Mouse (Mus musculus): ENCODE measurements at regions not wholly inside any gene's neighbourhood (a gene's known extent, or its start where the extent isn't known, plus 50 kb on each side); places are given as distances from the start of the nearest gene placed in this dataset.
A peak's percentile ranks its signal among the peaks of the same experiment; 100 is the strongest.

DNA sequence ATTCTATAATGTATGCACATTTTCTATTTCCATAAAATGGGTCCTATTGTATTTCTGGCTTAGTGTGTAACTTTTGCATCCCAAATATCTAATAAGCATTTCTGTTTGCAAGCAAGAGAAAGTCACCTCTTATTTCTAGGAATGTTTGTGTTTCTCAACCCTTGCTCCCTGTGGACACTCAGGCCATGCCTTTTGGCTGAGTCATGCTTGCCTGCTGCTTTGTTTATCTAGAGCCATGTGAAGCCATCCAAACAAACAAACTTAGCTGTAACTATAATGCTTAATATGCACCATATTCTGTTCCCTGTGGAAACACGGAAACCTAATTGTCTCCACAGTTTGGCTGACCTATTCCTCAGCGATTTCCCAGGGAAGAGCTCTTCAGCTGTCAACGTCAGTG, 139.6 kb upstream of the Avpr1a start:
- no peak overlapping the region for H3K4me3 ChIP-seq (ENCODE audit: low read depth, low read length)
- ATAC-seq (ENCODE audit: insufficient read depth): no peak
- 86% methylated on average over 3 of the region's 3 CpGs for WGBS
- no peak overlapping the region for H3K4me2 ChIP-seq
- no peaks in the 10 kb centered on the region for H3K36me3 ChIP-seq (ENCODE audit: insufficient read depth)
- DNase-seq: no peak
- no peaks in the 10 kb centered on the region for H3K9me3 ChIP-seq (ENCODE audit: low read depth, low read length)
- H3K4me1 ChIP-seq (ENCODE audit: insufficient read depth): no peaks in the 10 kb centered on the region
- no peak overlapping the region for H3K27ac ChIP-seq (ENCODE audit: low read depth)
- TF ChIP-seq CTCF (IDR thresholded peaks at IDR 0.05; ENCODE audit: low read depth): no peak
- no peaks in the 10 kb centered on the region for H3K27me3 ChIP-seq (ENCODE audit: insufficient read depth, low read length)
- H3K9ac ChIP-seq: no peak overlapping the region

DNA sequence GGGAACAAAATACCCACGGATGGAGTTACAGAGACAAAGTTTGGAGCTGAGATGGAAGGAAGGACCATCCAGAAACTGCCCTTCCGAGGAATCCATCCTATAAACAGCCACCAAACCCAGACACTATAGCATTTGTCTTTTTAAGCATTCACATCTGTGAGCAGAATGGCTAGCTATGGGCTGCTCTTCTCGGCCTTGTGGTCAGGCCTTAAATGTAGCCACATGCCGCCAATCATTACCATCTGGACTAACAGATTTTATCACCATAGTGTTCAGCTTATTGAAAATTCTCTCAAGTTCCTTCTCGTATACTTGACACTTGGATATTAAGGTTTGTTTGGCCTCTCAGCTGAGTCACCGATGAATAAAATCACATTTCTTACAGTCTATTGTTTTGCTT, 146.0 kb upstream of the Avpr1a start:
- WGBS: 79% methylated on average over 6 of the region's 6 CpGs
- Histone ChIP-seq H3K27me3 (ENCODE audit: insufficient read depth, low read length) (no peaks in the 10 kb centered on the region), H3K9me3 (ENCODE audit: low read depth, low read length) (no peaks in the 10 kb centered on the region), H3K4me3 (ENCODE audit: low read depth, low read length) (no peak overlapping the region), H3K4me2 (no peak overlapping the region), H3K4me1 (ENCODE audit: insufficient read depth) (no peaks in the 10 kb centered on the region), H3K27ac (ENCODE audit: low read depth) (no peak overlapping the region), H3K36me3 (ENCODE audit: insufficient read depth) (no peaks in the 10 kb centered on the region), H3K9ac (no peak overlapping the region)
- DNase-seq (no peak), ATAC-seq (ENCODE audit: insufficient read depth) (no peak)
- TF ChIP-seq CTCF (IDR thresholded peaks at IDR 0.05; ENCODE audit: low read depth): no peak

GRCm38 (mm10) chr10:122295921-122296425, 152.3 kb upstream of the Avpr1a start:
- Histone ChIP-seq H3K4me3 (ENCODE audit: low read depth, low read length) (no peak overlapping the region), H3K9ac (no peak overlapping the region), H3K36me3 (ENCODE audit: insufficient read depth) (no peaks in the 10 kb centered on the region), H3K27ac (ENCODE audit: low read depth) (no peak overlapping the region), H3K27me3 (ENCODE audit: insufficient read depth, low read length) (no peaks in the 10 kb centered on the region), H3K9me3 (ENCODE audit: low read depth, low read length) (no peaks in the 10 kb centered on the region), H3K4me2 (no peak overlapping the region), H3K4me1 (ENCODE audit: insufficient read depth) (no peaks in the 10 kb centered on the region)
- DNase-seq (no peak), ATAC-seq (ENCODE audit: insufficient read depth) (no peak)
- no peak for TF ChIP-seq CTCF (IDR thresholded peaks at IDR 0.05; ENCODE audit: low read depth)
- WGBS: 66% methylated on average over 5 of the region's 5 CpGs

DNA sequence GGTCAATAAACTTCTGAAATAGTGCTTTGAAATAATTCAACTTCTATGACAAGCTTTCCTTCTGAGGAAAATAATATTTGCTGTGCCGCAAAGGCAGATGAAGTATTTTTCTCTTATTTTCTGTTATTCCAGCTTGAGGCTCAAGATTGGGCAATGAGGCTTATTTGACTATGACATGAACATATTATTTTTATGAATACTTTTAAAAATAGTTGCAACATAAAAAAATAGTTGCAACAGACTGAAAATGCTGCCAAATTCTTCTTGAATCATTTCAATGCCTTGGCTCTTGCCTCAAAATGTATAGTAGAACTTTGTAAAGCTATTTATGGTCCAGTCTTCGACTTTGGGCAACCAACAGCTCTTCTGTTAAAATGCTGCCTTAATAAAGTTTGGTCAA, 156.7 kb upstream of the Avpr1a start:
- Histone ChIP-seq H3K4me1 (ENCODE audit: insufficient read depth) (no peaks in the 10 kb centered on the region), H3K9me3 (ENCODE audit: low read depth, low read length) (no peaks in the 10 kb centered on the region), H3K4me3 (ENCODE audit: low read depth, low read length) (no peak overlapping the region), H3K9ac (no peak overlapping the region), H3K27me3 (ENCODE audit: insufficient read depth, low read length) (no peaks in the 10 kb centered on the region), H3K4me2 (no peak overlapping the region), H3K27ac (ENCODE audit: low read depth) (no peak overlapping the region), H3K36me3 (ENCODE audit: insufficient read depth) (no peaks in the 10 kb centered on the region)
- TF ChIP-seq CTCF (IDR thresholded peaks at IDR 0.05; ENCODE audit: low read depth): no peak
- WGBS: 78% methylated on average over 2 of the region's 2 CpGs
- ATAC-seq (ENCODE audit: insufficient read depth): no peak
- peak; percentile 36 for DNase-seq

- no peaks in the 10 kb centered on the region for H3K27me3 ChIP-seq (ENCODE audit: insufficient read depth, low read length)
- 66% methylated on average over 5 of the region's 5 CpGs for WGBS
- DNase-seq: no peak
- no peak overlapping the region for H3K4me3 ChIP-seq (ENCODE audit: low read depth, low read length)
- H3K4me1 ChIP-seq (ENCODE audit: insufficient read depth): no peaks in the 10 kb centered on the region
- no peak overlapping the region for H3K27ac ChIP-seq (ENCODE audit: low read depth)
- no peaks in the 10 kb centered on the region for H3K36me3 ChIP-seq (ENCODE audit: insufficient read depth)
- no peak overlapping the region for H3K9ac ChIP-seq
- H3K9me3 ChIP-seq (ENCODE audit: low read depth, low read length): no peaks in the 10 kb centered on the region
- no peak overlapping the region for H3K4me2 ChIP-seq
- no peak for TF ChIP-seq CTCF (IDR thresholded peaks at IDR 0.05; ENCODE audit: low read depth)
- no peak for ATAC-seq (ENCODE audit: insufficient read depth)
These were observed 157.2 kb upstream of the Avpr1a start for GRCm38 (mm10) chr10:122291091-122291490.

DNA sequence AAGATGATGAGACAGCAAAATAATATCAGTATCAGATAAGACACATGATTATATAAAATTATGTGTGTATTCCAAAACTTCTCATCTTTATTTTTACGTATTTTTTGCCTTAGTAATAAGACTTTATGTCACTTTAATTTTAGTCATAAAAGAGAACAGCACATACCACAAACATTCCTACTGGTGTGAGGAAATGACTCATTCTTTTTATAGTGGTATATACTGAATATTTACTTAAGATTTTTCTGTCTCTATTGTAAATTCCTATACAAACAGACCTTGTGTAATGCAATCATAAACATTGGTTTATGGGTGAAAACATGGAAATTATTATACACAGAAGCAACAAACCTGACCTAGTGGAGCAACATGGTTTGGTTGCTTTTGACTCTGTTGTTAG, 173.4 kb upstream of the Avpr1a start:
- H3K4me3 ChIP-seq (ENCODE audit: low read depth, low read length): no peak overlapping the region
- no peak overlapping the region for H3K4me2 ChIP-seq
- no peak overlapping the region for H3K9ac ChIP-seq
- H3K27me3 ChIP-seq (ENCODE audit: insufficient read depth, low read length): no peaks in the 10 kb centered on the region
- H3K36me3 ChIP-seq (ENCODE audit: insufficient read depth): no peaks in the 10 kb centered on the region
- no peak for DNase-seq
- 55% methylated on average over 1 of the region's 1 CpGs for WGBS
- H3K27ac ChIP-seq (ENCODE audit: low read depth): no peak overlapping the region
- H3K4me1 ChIP-seq (ENCODE audit: insufficient read depth): no peaks in the 10 kb centered on the region
- no peak for ATAC-seq (ENCODE audit: insufficient read depth)
- H3K9me3 ChIP-seq (ENCODE audit: low read depth, low read length): no peaks in the 10 kb centered on the region
- no peak for TF ChIP-seq CTCF (IDR thresholded peaks at IDR 0.05; ENCODE audit: low read depth)

- H3K36me3 ChIP-seq (ENCODE audit: insufficient read depth): no peaks in the 10 kb centered on the region
- ATAC-seq (ENCODE audit: insufficient read depth) (no peak), DNase-seq (peak; percentile 72)
- no peak overlapping the region for H3K4me2 ChIP-seq
- no peak overlapping the region for H3K27ac ChIP-seq (ENCODE audit: low read depth)
- H3K4me3 ChIP-seq (ENCODE audit: low read depth, low read length): no peak overlapping the region
- H3K9ac ChIP-seq: no peak overlapping the region
- 63% methylated on average over 3 of the region's 3 CpGs for WGBS
- no peaks in the 10 kb centered on the region for H3K27me3 ChIP-seq (ENCODE audit: insufficient read depth, low read length)
- TF ChIP-seq CTCF (IDR thresholded peaks at IDR 0.05; ENCODE audit: low read depth): no peak
- H3K9me3 ChIP-seq (ENCODE audit: low read depth, low read length): no peaks in the 10 kb centered on the region
- no peaks in the 10 kb centered on the region for H3K4me1 ChIP-seq (ENCODE audit: insufficient read depth)
These were observed 174.1 kb upstream of the Avpr1a start for GRCm38 (mm10) chr10:122274181-122274580.

- peak; percentile 28; the same call in 1 of the 2 replicates for ATAC-seq (ENCODE audit: insufficient read depth)
These were observed 166.9 kb upstream of the Rxylt1 start for GRCm38 (mm10) chr10:122264070-122264469.

More at GRCm38 (mm10) chr10:122264070-122264469, 166.9 kb upstream of the Rxylt1 start:
- no peaks in the 10 kb centered on the region for H3K4me1 ChIP-seq (ENCODE audit: insufficient read depth)
- H3K9me3 ChIP-seq (ENCODE audit: low read depth, low read length): no peaks in the 10 kb centered on the region
- peak; percentile 71 for DNase-seq
- H3K4me3 ChIP-seq (ENCODE audit: low read depth, low read length): no peak overlapping the region
- H3K36me3 ChIP-seq (ENCODE audit: insufficient read depth): no peaks in the 10 kb centered on the region
- no peak overlapping the region for H3K4me2 ChIP-seq
- no peak for TF ChIP-seq CTCF (IDR thresholded peaks at IDR 0.05; ENCODE audit: low read depth)
- H3K9ac ChIP-seq: no peak overlapping the region
- no peak overlapping the region for H3K27ac ChIP-seq (ENCODE audit: low read depth)
- no peaks in the 10 kb centered on the region for H3K27me3 ChIP-seq (ENCODE audit: insufficient read depth, low read length)
- WGBS: 26% methylated on average over 1 of the region's 1 CpGs
